Mouse (Mus musculus) liver, embryonic 12.5 days (tissue): Measurements from ENCODE around the gene Btn2a2. TPM values are rescaled to one million over a fixed set of nuclear protein-coding genes. Genes with fewer than 3 reads are reported as not detected.
A peak's percentile ranks its signal among the peaks of the same experiment; 100 is the strongest.

ENCODE experiments used
- ATAC-seq: fragments of 200-750 bp; cut with Nextera tagmentation; 2 replicates; pipeline ENCODE4 v1.8.0; 2017; ENCODE audit warnings: moderate number of reproducible peaks, mild to moderate bottlenecking, moderate library complexity
- H3K27ac ChIP-seq: fragments of 300-500 bp; sonication (generic); 2 replicates; pipeline ENCODE4 v1.5.1; 2016; ENCODE audit warnings: mild to moderate bottlenecking
- H3K27me3 ChIP-seq: fragments of 300-500 bp; sonication (generic); replicated peaks from 2 replicates; pipeline ENCODE4 v1.6.1; 2016; ENCODE audit warnings: mild to moderate bottlenecking, moderate library complexity
- H3K36me3 ChIP-seq: fragments of 300-500 bp; sonication (generic); 2 replicates; pipeline ENCODE4 v1.6.1; 2016; ENCODE audit warnings: mild to moderate bottlenecking, moderate library complexity
- H3K4me1 ChIP-seq: fragments of 300-500 bp; sonication (generic); 2 replicates; pipeline ENCODE4 v1.6.1; 2016
- H3K4me2 ChIP-seq: fragments of 300-500 bp; sonication (generic); 2 replicates; pipeline ENCODE4 v1.6.1; 2016; ENCODE audit warnings: mild to moderate bottlenecking, moderate library complexity
- H3K4me3 ChIP-seq: fragments of 300-500 bp; sonication (generic); 2 replicates; pipeline ENCODE4 v1.5.1; 2016; ENCODE audit warnings: mild to moderate bottlenecking, moderate library complexity
- H3K9ac ChIP-seq: fragments of 300-500 bp; sonication (generic); 2 replicates; pipeline ENCODE4 v1.6.1; 2016; ENCODE audit warnings: mild to moderate bottlenecking, moderate library complexity
- H3K9me3 ChIP-seq: fragments of 300-500 bp; sonication (generic); replicated peaks from 2 replicates; pipeline ENCODE4 v1.6.1; 2016; ENCODE audit warnings: mild to moderate bottlenecking, moderate library complexity
- WGBS: fragments of 180-500 bp; shearing (Covaris S2); methylation state at CpG from one replicate; pipeline ENCODE4 v1.1.7; 2016; ENCODE audit not compliant: insufficient replicate concordance; 5-methylcytosine and 5-hydroxymethylcytosine counted together
- polyA plus RNA-seq: library from polyadenylated mRNA; unstranded; fragments of >200 nt; fragmentation: Nextera tagmentation; extraction: Ambion mirVana; gene quantifications from 2 replicates; pipeline ENCODE4 v1.2.1, GENCODE M21; 2016

Btn2a2 gene
- polyA plus RNA-seq, 1 experiment from 2014 or later, result not detected

GRCm38 (mm10) chr13:23490863-23491262 lies 2.2 kb upstream of the Btn2a2 start:
- H3K4me3 ChIP-seq, result no peak overlapping the region
- H3K4me2 ChIP-seq, result no peak overlapping the region
- no peaks in the 10 kb centered on the region for H3K9me3 ChIP-seq
- H3K9ac ChIP-seq, result no peak overlapping the region
- no peak for ATAC-seq
- H3K4me1 ChIP-seq, result peaks cover 36% of the 10 kb centered on the region
- H3K36me3 ChIP-seq, result no peaks in the 10 kb centered on the region
- H3K27ac ChIP-seq, result no peak overlapping the region
- WGBS, result 29% methylated on average over 1 of the region's 1 CpGs
- peaks cover 27% of the 10 kb centered on the region for H3K27me3 ChIP-seq

GRCm38 (mm10) chr13:23485271-23485670 lies 3.4 kb downstream of the Btn2a2 start:
- 39% methylated on average over 5 of the region's 5 CpGs for WGBS

DNA sequence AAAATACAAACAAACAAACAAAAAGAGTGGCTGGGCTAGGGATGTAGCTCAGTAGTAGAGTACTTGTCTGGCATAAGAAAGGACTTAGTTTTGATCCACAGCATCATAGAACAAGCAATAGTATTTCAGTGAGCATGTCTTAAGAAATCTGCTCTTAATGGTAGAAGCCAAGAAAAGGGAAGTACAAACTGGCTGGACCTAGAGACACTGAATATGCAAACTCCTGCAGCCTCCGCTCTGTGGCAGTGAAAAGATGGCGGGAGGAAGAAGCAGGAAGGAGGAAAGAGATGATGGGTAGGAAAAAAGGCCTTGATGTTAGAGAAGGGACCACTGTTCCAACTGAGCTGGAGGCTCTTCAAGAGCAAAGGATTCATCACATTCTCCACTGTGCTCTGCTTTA lies 5.5 kb downstream of the Btn2a2 start:
- no peaks in the 10 kb centered on the region for H3K36me3 ChIP-seq
- no peak overlapping the region for H3K27ac ChIP-seq
- H3K9ac ChIP-seq, result no peak overlapping the region
- no peaks in the 10 kb centered on the region for H3K9me3 ChIP-seq
- ATAC-seq, result no peak
- peaks cover 58% of the 10 kb centered on the region for H3K27me3 ChIP-seq
- H3K4me2 ChIP-seq, result no peak overlapping the region
- 49% methylated on average over 2 of the region's 2 CpGs for WGBS
- H3K4me3 ChIP-seq, result no peak overlapping the region
- peaks cover 3% of the 10 kb centered on the region; the same call in 1 of the 2 replicates for H3K4me1 ChIP-seq

More at GRCm38 (mm10) chr13:23485271-23485670, 3.4 kb downstream of the Btn2a2 start:
- no peak overlapping the region for H3K9ac ChIP-seq
- H3K27ac ChIP-seq, result no peak overlapping the region
- no peak overlapping the region for H3K4me2 ChIP-seq
- H3K36me3 ChIP-seq, result no peaks in the 10 kb centered on the region
- H3K4me1 ChIP-seq, result peaks cover 11% of the 10 kb centered on the region; the same call in 1 of the 2 replicates
- H3K4me3 ChIP-seq, result no peak overlapping the region
- H3K27me3 ChIP-seq, result peaks cover 51% of the 10 kb centered on the region
- no peak for ATAC-seq
- no peaks in the 10 kb centered on the region for H3K9me3 ChIP-seq

DNA sequence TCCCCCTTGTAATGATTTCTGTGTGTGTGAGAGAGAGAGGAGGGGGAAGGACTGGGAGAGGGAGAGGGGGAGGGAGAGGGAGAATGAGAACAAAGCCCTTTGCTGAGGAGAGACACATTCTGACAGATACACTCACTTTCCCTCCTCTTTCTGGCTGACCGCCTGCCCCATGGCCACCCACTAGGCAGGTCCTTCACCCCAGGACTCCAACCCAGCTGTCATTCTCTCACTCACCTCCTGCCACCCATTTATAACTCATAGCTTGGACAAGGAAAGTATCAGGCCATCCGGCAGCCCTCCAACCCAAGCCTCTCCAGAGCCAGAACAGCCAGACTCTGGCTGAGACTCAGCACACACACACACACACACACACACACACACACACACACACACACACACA lies 13.0 kb downstream of the Btn2a2 start:
- Histone ChIP-seq H3K36me3 (no peaks in the 10 kb centered on the region), H3K9ac (no peak overlapping the region), H3K4me2 (no peak overlapping the region), H3K9me3 (no peaks in the 10 kb centered on the region), H3K27ac (no peak overlapping the region), H3K27me3 (peaks cover 24% of the 10 kb centered on the region; the same call in 1 of the 2 replicates), H3K4me3 (no peak overlapping the region), H3K4me1 (no peaks in the 10 kb centered on the region)
- ATAC-seq, result no peak
- WGBS, result 56% methylated on average over 2 of the region's 2 CpGs

- peak overlapping the region; percentile 86 for H3K4me2 ChIP-seq
- WGBS, result under 1% methylated on average over 9 of the region's 9 CpGs
- H3K4me3 ChIP-seq, result no peak overlapping the region
These were observed 21.7 kb downstream of the Btn2a2 start for GRCm38 (mm10) chr13:23466911-23467310.

GRCm38 (mm10) chr13:23466306-23466705 lies 22.4 kb downstream of the Btn2a2 start:
- Histone ChIP-seq H3K4me3 (peak overlapping the region; percentile 71), H3K9ac (peak overlapping the region; percentile 81)
- ATAC-seq, result no peak

More at GRCm38 (mm10) chr13:23466911-23467310, 21.7 kb downstream of the Btn2a2 start:
- H3K4me1 ChIP-seq, result peaks cover 29% of the 10 kb centered on the region
- H3K9me3 ChIP-seq, result no peaks in the 10 kb centered on the region
- H3K27ac ChIP-seq, result no peak overlapping the region
- H3K36me3 ChIP-seq, result no peaks in the 10 kb centered on the region
- H3K27me3 ChIP-seq, result no peaks in the 10 kb centered on the region
- H3K9ac ChIP-seq, result no peak overlapping the region
- ATAC-seq, result peak; percentile 50

DNA sequence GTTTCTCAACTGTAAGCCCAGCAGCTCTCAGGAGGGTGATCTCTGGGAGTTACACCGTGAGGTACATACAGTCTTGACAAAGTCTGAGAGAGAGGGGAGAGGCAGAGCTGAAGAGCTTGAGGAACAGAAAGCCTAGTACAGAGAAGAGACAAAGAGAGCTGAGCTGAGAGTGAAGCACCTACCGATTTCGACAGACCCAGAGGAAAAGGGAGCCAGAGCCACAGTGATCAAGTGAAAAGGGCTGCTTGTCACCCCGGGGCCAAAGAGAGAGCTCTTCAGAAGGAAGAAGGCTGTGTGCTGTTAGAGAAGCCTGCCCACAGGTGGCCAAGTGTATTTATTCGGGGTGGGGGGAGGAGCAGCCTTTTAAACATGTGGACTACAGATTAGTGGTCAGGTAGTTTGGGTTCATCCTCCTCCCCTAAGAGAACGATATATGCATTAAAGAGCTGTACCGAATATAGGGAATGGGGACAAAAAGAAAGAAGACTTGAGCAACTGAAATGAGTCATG lies 23.0 kb downstream of the Btn2a2 start, which contains the start of gene Btn1a1:
Btn1a1 (minus strand) TSS at position 302 of the 510 bp plus-strand sequence.
- peak; percentile 59 for ATAC-seq
- Histone ChIP-seq H3K36me3 (no peaks in the 10 kb centered on the region), H3K4me3 (peak within 1 kb of the TSS; percentile 71), H3K9me3 (no peaks in the 10 kb centered on the region), H3K27ac (peak within 1 kb of the TSS; percentile 89), H3K4me1 (peaks cover 41% of the 10 kb centered on the region), H3K9ac (peak within 1 kb of the TSS; percentile 81), H3K27me3 (no peaks in the 10 kb centered on the region), H3K4me2 (peak within 1 kb of the TSS; percentile 86)
- 0% methylated on average over 7 of the region's 7 CpGs for WGBS

More at GRCm38 (mm10) chr13:23466306-23466705, 22.4 kb downstream of the Btn2a2 start:
- Histone ChIP-seq H3K27me3 (no peaks in the 10 kb centered on the region), H3K4me2 (peak overlapping the region; percentile 86), H3K36me3 (no peaks in the 10 kb centered on the region), H3K4me1 (peaks cover 35% of the 10 kb centered on the region), H3K27ac (peak overlapping the region; percentile 89; the same call in 1 of the 2 replicates), H3K9me3 (no peaks in the 10 kb centered on the region)
- 44% methylated on average over 1 of the region's 1 CpGs for WGBS

DNA sequence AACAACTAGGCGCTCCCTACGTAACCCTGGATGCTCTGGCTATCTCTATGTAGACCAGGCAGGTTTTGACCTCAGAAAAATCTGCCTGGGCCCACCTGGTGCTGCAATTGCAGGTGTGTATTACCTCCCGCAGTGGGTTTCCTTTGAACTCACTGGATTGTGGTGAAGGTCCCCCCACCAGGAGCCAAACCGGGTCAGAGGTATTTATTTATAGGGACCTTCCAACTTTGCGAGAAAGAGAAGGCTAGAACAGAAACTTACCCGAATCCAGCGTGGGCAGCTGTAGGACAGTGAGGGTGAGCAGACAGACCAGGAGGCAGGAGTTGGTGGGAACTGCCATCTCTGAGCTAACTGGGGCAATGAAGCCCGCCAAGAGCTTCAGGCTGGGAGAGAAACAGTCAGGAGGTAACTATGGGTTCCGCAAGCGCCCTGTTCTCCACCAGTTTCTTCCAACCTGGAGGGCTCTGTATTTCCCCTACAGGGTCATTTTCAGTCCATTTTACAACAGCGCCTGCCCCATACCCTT lies 23.8 kb downstream of the Btn2a2 start:
- H3K4me2 ChIP-seq, result peak overlapping the region; percentile 86
- H3K9ac ChIP-seq, result peak overlapping the region; percentile 81
- H3K27ac ChIP-seq, result peak overlapping the region; percentile 89
- 1% methylated on average over 11 of the region's 11 CpGs for WGBS
- 0 out of 2 replicates have a peak, but pooled peaks have one; percentile 21 for ATAC-seq
- no peaks in the 10 kb centered on the region for H3K27me3 ChIP-seq
- peaks cover 48% of the 10 kb centered on the region for H3K4me1 ChIP-seq
- H3K4me3 ChIP-seq, result peak overlapping the region; percentile 71
- H3K36me3 ChIP-seq, result no peaks in the 10 kb centered on the region
- H3K9me3 ChIP-seq, result no peaks in the 10 kb centered on the region

DNA sequence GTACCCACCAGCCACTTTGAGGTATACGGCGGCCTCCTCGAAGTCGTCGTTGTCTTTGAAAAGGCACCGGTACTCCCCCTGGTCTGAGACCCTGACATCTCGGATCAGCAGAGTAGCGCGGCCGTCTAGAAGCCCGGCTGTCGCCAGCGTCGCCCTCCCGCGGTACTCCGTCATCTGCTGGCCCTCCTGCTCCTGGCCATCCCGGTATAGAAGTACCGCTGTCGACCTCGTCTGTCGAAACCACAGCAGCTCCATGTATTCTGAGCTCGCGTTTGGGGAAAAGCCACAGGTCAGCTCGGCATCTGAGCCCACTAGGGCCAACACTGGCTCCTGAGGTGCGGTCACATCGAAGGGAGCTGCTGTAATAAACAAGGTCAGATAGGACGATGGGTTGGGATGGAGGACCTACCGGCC lies 24.4 kb downstream of the Btn2a2 start:
- Histone ChIP-seq H3K9me3 (no peaks in the 10 kb centered on the region), H3K9ac (peak overlapping the region; percentile 81), H3K4me3 (peak overlapping the region; percentile 71), H3K4me1 (peaks cover 55% of the 10 kb centered on the region), H3K27ac (peak overlapping the region; percentile 89), H3K27me3 (no peaks in the 10 kb centered on the region), H3K4me2 (peak overlapping the region; percentile 86), H3K36me3 (no peaks in the 10 kb centered on the region)
- peak; percentile 60 for ATAC-seq
- 1% methylated on average over 29 of the region's 29 CpGs for WGBS

DNA sequence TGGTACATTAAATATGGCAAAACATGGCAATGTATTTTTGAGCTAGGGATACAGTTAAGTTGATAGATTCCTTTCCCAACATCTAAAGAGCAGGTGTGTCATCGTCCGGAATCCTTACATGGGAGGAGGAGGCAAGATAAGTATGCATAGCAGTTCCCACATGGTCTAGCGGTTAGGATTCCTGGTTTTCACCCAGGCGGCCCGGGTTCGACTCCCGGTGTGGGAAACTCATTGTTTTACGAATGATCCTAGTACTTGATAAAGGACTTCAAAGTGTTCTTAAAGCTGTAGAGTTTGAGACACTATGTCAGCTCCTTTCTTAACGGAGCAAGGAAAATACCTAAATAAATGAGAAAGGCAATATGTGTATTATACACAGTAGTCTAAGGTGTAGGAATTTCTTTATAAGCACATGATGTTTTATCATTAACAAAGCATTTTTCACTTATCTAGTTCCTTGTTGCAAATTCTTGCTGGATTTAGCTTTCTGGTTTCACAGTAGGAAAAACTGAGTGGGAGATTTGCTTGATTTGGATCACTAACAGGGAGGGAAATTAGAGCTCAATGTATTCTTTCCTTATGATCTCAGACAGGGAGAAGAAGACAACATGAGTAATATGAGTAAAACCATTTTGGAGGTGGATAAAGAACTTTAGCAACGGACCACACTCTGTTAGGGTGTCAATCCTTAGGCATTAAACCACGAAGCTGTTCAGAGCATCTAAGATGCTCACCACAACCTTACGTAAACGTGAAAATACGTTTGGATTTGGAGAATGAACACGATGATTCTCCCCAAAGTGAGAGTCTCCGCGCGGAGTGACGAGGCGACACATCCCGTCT lies 25.1 kb downstream of the Btn2a2 start:
- Histone ChIP-seq H3K36me3 (no peaks in the 10 kb centered on the region), H3K4me1 (peaks cover 58% of the 10 kb centered on the region), H3K4me2 (peak overlapping the region; percentile 86), H3K27me3 (no peaks in the 10 kb centered on the region), H3K9me3 (no peaks in the 10 kb centered on the region), H3K4me3 (peak overlapping the region; percentile 71), H3K27ac (peak overlapping the region; percentile 89), H3K9ac (peak overlapping the region; percentile 81)
- under 1% methylated on average over 21 of the region's 21 CpGs for WGBS
- ATAC-seq, result peak; percentile 18; the same call in 1 of the 2 replicates

DNA sequence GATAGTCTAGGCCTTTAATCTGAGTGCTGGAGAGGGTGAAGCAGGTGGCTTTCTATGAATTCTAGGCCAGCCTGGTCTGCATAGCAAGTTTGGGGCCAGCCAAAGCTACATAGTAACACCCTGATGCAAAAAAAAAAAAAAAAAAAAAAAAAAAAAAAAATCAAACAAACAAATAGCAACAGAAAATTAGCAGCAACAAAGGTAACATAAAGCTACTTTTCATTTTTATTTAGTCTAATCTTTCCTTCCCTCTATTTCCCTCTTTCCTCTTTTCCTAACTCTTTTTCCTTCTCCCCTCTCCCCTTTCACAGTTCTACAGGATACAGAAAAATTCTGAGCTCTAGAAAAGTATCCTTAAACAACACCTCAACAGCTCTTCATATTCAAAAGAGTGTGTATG lies 26.0 kb downstream of the Btn2a2 start:
- H3K9me3 ChIP-seq, result no peaks in the 10 kb centered on the region
- H3K4me2 ChIP-seq, result no peak overlapping the region
- no peaks in the 10 kb centered on the region for H3K36me3 ChIP-seq
- no peak overlapping the region for H3K4me3 ChIP-seq
- H3K27me3 ChIP-seq, result no peaks in the 10 kb centered on the region
- H3K4me1 ChIP-seq, result peaks cover 67% of the 10 kb centered on the region
- ATAC-seq, result no peak
- no peak overlapping the region for H3K27ac ChIP-seq
- H3K9ac ChIP-seq, result no peak overlapping the region

- H3K36me3 ChIP-seq, result no peaks in the 10 kb centered on the region
- no peaks in the 10 kb centered on the region for H3K9me3 ChIP-seq
- no peak overlapping the region; the same call in 1 of the 2 replicates for H3K27ac ChIP-seq
- H3K4me3 ChIP-seq, result no peak overlapping the region
- H3K27me3 ChIP-seq, result no peaks in the 10 kb centered on the region
- H3K4me2 ChIP-seq, result no peak overlapping the region
- no peak overlapping the region for H3K9ac ChIP-seq
- no peak for ATAC-seq
- WGBS, result 61% methylated on average over 4 of the region's 4 CpGs
- H3K4me1 ChIP-seq, result peaks cover 73% of the 10 kb centered on the region
These were observed 26.6 kb downstream of the Btn2a2 start for GRCm38 (mm10) chr13:23462063-23462462.
